Mouse (Mus musculus): ENCODE results near the gene Tnks1bp1.

Tnks1bp1 gene

DNA sequence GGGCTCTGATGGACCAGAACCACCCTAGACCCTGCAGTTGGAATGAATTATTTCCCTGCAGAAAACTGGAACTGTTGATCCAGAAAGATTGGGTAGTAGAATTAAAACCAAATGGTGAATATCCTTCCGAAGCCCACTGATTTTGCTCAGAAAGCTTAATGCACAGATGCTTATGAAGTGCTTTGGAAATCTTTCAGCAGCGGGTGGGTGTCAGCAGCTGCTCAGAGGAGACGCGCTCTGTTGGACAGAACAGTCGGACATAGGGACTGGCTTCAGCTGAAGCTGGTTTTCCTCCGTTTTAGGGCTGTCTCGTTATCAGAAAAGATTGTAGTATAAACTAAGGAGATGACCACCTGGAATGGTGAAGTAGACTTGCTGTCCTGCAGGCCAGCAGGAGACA, 4.2 kb upstream of the Tnks1bp1 start:
- DNase-seq = no peak

DNA sequence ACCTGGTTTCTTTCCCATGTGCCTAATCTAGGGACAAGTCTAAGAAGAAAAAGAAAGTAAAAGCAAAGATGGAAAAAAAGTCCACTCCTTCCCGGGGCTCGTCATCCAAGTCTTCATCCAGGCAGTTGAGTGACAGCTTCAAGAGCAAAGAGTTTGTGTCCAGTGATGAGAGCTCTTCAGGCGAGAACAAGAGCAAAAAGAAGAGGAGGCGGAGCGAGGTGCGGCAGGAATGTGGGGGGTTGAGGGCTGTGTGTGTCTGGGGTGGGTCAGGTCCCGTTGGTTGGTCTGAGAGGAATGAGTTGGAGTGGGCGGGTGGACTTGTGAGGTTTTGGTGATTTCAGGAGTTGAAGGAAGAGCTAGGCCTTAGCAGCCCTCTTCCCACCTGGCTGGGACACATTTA, 1.6 kb upstream of the Tnks1bp1 start:
- peak; percentile 2 for DNase-seq

DNA sequence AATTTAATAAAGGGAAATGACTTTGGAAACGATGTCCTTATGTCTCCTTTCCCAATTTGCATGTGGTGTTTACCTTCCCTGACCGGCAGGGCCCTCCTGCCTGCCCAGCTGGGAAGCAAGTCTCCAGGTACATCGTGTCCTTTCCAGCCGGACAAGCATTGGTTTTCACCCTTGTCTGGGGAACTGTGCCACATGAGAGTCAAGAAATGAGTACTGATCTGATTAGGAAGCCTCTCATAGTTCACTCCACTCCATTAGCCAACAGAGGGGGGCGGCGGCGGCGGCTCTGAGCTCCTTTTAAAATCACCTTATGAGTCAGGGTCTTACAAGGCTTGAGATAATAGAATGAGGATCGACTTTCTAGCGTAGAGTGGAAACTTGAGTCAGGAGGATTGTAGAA, 741 bp upstream of the Tnks1bp1 start:
- peak; percentile 51 for DNase-seq

DNA sequence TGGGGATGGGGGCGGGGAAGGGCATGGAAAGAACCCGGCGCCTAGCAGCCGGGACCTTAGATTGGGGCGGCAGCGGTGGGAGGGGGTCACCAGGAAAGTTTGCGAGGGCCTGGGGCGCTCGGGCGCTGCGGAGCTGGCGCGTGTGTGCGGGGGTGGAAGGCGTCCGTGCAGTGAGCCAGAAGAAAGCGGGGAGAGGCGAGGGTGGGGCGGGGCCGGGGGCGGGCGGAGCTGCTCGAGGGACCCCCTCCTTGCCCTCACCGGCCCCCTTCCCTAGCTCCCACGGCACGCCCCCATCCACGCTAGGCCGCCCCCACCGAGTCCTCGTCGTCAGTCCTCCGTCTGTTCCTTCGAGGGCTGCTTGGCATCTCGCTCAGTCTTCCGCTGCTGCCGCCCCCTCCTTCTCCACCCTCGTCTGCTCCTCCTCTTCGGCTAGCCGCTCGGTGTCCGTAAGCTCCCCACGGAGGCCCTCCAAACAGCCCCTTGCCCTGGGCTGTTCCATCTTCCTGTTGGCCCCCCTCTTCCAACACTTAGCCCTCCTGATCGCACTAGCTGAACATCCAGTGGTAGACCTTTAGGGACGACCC, 438 bp downstream of the Tnks1bp1 start:
- peak; percentile 56 for DNase-seq

GRCm38 (mm10) chr2:85049277-85049676, 1.5 kb downstream of the Tnks1bp1 start:
- DNase-seq = peak; percentile 17

DNA sequence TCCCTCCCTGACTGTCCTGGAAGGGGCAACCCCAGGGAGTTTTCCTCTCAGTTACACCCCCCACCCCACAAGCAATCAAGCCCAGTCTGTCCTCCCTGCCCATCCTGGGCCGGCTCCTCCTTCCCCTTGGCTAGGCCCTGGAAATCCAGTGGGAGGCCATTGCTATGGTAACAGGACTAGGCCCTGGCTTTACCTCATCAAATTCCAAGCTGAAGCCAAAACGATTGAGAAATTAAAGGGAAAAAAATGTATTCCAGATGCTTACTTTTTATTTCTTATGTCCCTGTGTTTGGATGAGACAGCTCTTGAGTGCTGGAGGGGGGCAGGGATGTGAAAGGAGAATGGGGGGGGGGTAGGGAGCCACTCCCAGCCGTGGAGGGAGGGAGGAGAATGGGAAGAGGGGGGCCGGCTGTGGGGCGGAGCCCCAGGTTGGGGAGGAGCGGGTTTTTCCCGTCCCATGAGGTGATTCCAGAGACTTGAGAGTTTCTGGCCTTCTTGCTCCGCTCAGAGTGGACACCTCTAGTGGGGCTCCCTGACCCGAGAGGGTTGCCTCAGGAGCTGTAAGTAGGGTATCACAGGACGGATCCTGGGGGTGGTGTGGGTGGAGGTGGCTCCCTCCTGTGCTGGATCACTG, 2.3 kb downstream of the Tnks1bp1 start:
- DNase-seq = peak; percentile 57

GRCm38 (mm10) chr2:85050746-85051145, 2.9 kb downstream of the Tnks1bp1 start:
- DNase-seq = no peak

- no peak for DNase-seq
Observed at GRCm38 (mm10) chr2:85053192-85053816, 5.5 kb downstream of the Tnks1bp1 start.

DNA sequence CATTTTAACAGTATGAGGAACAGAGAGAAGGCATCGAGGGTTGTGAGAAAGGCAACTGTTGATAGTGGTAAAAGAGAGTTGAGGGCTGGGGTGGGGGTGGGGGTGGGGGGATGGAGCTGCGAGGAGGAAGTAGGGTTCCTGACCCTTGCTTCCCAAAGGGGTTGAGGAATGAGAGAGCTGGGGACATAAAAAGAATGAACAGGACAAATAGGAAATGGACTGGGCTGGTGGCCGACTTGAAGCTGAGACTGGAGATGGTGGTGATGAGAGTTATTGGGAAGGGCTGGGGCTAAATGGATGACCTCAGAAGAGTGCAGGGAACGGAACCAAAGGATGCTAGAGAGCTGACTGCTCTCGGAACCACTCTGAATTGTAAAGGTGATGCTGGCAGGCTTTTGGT, 8.9 kb downstream of the Tnks1bp1 start:
- DNase-seq = no peak

DNA sequence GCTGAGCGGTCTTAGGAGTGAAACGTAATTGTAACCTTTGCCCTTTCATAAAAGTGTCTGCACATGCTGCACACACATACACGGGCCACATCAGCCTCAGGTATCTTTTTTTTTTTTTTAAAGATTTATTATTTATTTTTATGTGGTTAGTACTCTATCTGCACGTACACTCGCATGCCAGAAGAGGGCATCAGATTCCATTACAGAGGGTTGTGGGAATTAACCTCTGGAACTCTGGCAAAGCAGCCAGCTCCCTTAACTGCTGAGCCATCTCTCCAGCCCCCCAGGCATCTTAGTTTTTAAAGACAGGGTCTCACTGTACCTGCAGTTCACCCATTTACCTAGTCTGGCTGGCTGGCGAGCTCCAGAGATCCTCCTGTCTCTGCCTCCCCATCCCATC, 11.9 kb downstream of the Tnks1bp1 start:
- no peak for DNase-seq

GRCm38 (mm10) chr2:85060591-85061060, 12.8 kb downstream of the Tnks1bp1 start:
- peak; percentile 93 for DNase-seq

DNA sequence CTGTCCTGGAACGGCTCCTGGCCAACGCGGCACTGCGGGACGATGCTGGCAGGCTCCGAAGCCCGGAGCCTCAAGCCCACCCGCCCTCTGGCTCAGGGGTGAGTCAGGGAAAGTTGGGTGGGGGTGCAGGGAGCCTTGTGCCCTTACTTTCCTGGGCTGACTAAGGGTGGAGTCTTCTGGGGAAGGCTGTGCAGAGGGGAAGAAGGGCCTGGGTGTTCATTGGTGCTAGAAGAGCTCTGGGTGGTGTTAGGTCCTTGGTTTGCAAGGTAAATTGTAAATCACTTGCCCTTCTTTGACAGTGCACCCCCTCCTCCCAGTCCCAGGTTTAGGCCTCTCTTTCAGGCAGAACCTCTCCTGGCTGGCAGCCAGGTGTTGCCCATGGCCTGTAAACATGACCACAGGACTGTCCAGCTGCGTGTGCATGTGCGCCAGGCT, 13.3 kb downstream of the Tnks1bp1 start:
- DNase-seq = peak; percentile 73

GRCm38 (mm10) chr2:85065141-85065875, 17.5 kb downstream of the Tnks1bp1 start:
- peak; percentile 56 for DNase-seq

- peak; percentile 73 for DNase-seq
Observed at GRCm38 (mm10) chr2:85066937-85067336, 19.1 kb downstream of the Tnks1bp1 start.

GRCm38 (mm10) chr2:85067903-85068625, 20.2 kb downstream of the Tnks1bp1 start:
- DNase-seq = peak; percentile 8

- DNase-seq = no peak
Observed at GRCm38 (mm10) chr2:85068626-85069025, 20.8 kb downstream of the Tnks1bp1 start.

GRCm38 (mm10) chr2:85070086-85070485, 22.3 kb downstream of the Tnks1bp1 start:
- peak; percentile 38 for DNase-seq

DNA sequence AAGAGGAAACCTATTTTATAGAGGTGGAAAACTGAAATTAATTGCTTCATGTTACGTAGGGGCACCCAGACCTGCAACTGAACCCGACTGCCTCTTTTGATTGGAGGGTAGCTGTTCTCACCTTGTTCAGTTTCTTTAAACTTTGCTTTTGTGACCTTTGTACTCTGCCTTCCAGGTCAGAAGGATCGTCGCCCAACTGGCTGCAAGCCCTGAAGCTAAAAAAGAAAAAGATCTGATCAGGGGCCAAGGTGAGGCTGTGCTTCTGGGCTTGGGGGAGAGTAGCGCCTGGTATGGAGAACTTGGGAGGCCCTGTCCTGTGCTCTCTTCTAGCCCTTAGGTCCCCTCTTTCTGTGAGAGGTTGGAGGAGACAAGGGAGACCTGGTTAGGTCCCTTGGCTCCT, 24.1 kb downstream of the Tnks1bp1 start:
- peak; percentile 93 for DNase-seq

DNA sequence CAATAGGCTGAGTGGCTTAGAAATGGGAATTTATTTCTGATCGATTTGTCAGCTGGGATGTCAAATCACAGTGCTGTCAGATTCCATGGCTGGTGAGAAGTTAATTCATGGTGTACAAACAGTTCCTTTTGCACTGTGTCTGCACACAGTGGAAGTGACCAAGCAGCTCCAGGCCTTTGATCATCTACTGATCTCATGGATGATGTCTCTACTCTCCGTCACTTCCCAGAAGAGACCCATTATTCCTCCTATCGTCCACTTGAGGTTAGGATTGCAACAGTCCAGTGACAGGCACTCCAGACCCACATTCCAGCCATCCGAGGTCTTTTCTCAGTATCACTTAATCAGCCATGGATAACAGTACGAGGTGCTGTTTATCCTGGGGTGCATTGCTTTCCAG, 25.9 kb downstream of the Tnks1bp1 start:
- no peak for DNase-seq

- no peak for DNase-seq
Observed at GRCm38 (mm10) chr2:85088716-85089646, 41.2 kb downstream of the Tnks1bp1 start.

DNA sequence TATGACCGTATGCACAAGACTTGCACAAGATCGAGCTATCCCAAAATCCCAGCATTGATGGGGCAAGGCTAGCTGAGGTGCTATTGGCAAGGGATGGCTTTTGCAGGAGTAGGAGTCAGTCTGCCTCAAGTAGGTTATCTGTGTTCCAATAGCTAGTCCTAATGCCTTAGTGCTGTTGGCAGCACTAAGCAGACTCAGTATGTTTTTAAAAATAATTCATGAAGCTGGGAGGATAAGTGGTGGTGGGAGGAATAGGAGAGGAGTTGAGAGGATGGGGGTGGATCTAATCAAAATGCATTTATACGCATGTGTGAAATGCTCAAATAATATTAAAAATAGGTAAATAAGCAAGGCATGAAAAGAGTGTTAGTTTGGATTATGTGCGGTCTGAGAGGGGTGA, 43.5 kb downstream of the Tnks1bp1 start:
- no peak for DNase-seq

DNA sequence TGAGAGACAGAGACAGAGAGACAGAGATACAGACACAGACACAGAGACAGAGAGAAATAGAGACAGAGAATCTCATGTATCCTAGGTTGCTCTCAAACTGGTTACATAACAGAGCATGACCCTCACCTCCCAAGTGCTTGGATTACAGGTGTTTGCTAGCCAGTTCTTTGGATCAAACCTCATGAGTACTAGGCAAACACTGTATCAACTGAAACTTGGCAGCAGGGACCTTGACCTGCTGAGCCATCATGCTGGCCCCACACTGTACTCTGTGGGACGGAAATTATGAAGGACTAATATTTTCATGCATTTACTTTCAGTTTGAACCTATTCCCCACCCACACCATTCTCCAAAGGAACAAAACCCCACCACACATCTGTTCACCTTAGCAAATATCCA, 45.6 kb downstream of the Tnks1bp1 start:
- DNase-seq = no peak

All from kidney, adult 9 months (tissue).